Mouse (Mus musculus) A20 (cell line): ENCODE data around the gene Atox1.
A peak's percentile ranks its signal among the peaks of the same experiment; 100 is the strongest.

Experiments used
- DNase-seq: peaks from one replicate; pipeline ENCODE4 v3.0.0-alpha.2; 2011; ENCODE audit warnings: low read depth, low spot score

Gene Atox1

GRCm38 (mm10) chr11:55461019-55461645, at the start of gene Atox1:
Atox1 (minus strand) TSS chr11:55461239.
- DNase-seq: peak; percentile 99

- no peak for DNase-seq
Measured at GRCm38 (mm10) chr11:55505485-55505884, 44.4 kb upstream of the Atox1 start.

GRCm38 (mm10) chr11:55502886-55503285, 41.8 kb upstream of the Atox1 start:
- no peak for DNase-seq

DNA sequence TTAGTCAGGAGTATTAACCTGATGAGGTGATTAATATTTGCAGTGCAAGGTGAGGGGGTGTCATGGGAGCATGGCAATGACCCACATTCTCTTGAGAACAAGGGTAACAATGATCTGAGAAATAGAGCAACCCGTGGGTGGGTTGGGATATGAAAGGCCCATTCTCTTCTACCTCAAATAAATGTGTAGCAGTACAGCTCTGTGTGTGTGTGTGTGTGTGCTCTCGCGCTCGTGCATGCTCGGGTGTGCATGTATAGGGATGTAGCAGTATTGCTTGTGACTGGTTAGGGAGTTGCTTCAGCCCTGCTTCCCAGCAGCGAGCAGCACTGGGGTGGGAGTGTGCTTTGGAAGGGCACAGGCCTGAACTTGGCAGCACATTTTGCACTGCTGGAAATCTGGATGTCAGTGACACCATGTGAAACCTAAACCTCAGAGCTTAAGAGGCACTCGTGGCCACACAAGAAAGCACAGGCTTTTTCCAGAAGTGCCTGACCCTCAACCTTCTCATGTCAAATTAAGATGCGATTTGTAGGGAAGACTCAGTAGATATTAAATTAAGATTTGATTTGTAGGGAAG, 41.0 kb upstream of the Atox1 start:
- no peak for DNase-seq

- DNase-seq: peak; percentile 51
Measured at GRCm38 (mm10) chr11:55497885-55498284, 36.8 kb upstream of the Atox1 start.

DNA sequence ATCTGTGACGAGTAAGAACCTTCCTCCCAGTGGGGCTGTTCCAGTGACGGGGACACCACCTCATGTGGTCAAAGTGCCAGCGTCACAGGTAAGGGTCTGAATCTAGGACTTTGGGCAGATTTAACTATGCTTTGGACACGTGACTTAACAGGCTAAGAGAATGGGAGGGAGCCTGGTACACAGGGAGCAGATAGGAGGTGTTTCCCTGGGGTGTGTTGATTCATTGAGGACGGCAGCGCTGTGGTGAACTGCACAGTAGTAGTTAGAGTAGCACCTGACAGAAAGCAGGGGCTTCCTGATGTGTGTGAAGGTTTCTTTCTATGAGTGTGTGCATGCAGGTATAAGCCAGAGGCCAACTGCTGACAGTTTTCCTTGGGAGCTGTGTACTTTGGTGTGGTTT, 35.1 kb upstream of the Atox1 start:
- no peak for DNase-seq

DNA sequence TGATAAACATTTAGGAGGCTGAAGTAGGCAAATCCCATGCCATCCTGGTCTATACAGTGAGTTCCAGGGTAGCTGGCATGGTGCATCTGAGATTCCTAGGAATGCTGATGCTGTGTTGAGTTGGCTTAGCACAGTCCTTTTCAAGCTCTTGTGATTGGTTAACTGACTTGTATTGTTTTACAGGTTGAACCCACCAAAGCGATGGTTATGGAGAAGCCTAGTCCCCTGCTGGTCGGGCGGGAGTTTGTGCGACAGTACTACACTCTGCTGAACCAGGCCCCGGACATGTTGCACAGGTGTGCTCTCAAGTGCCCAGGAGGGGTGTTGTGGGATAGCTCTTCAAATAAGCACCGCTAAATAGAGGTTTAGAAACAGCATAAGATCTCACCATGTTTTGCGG, 24.4 kb upstream of the Atox1 start:
- DNase-seq: no peak

- DNase-seq: no peak
Measured at GRCm38 (mm10) chr11:55473219-55473618, 12.2 kb upstream of the Atox1 start.

DNA sequence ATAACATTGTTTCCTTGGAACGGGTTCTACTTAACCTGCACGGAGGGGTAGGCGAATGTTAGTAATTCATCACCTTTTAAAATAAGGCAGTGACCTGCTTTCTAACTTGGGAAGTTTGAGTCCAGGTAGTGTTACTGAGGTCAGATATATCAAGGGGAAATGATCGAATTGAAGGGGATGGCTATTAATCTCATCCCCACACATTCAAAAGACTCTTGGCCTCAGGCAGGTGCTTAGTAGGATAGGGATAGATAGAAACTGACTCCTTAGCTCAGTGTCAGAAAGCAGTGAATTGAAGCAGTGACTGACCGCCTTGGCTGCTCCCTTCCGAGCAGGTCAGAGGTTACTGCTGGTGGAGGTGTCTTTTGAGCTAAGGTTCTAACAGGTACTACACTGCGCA, 10.4 kb upstream of the Atox1 start:
- no peak for DNase-seq

DNA sequence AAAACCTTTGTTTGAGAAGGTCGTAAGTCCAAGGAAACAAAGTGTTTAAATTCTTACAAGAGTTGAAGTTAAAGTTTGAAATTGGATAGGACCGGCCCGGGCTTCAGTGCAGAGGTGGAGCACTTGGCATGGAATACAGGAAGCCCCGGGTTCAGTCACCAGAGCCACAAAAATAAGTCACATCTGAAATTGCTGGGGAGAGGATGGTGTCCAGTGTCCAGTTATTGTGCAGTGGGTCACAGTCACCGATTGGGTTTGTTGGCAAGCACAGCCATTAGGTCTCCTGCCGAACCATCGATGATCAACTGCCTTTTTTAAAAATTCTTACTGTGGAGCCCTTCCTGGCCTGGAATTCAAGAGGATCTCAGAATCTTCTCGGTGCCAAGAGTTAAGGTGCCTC, 9.7 kb upstream of the Atox1 start:
- no peak for DNase-seq

DNA sequence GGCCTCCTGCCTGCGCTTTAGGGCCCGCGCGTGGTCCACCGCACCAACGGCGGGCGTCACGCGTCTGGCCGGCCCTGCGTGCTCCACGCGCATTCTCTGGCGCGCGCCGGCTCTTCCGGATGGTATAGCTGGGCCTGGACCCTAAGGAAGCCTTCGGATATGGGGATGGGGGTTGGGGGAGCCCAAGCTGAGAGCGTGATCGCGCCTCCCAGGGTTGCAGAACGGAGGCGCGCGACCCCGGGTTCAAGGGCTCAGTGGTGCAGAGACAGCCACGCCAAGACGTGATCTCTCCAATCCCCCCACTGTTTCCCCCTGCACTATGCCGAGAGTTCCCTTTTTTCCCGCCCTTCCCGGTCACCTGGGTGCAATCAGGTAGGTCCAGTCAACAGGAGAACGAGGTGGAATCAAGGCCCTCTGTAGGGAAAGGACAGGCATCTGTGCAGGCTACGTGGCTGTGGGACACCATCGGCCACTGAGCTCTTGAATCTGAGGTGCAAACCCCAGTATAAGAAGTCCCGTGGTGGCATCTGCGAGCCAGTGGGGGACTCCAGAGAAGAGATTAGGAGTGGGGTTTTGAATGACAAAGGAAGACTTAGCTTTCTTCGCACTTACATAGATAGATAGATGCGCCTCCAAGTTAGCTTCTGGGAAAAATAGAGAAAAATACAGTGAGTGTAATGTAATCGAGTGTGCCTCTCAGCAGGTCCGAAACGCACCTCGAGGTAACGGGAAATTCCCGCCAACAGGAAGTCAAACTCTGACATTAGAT, 9.1 kb upstream of the Atox1 start:
- peak; percentile 73 for DNase-seq

DNA sequence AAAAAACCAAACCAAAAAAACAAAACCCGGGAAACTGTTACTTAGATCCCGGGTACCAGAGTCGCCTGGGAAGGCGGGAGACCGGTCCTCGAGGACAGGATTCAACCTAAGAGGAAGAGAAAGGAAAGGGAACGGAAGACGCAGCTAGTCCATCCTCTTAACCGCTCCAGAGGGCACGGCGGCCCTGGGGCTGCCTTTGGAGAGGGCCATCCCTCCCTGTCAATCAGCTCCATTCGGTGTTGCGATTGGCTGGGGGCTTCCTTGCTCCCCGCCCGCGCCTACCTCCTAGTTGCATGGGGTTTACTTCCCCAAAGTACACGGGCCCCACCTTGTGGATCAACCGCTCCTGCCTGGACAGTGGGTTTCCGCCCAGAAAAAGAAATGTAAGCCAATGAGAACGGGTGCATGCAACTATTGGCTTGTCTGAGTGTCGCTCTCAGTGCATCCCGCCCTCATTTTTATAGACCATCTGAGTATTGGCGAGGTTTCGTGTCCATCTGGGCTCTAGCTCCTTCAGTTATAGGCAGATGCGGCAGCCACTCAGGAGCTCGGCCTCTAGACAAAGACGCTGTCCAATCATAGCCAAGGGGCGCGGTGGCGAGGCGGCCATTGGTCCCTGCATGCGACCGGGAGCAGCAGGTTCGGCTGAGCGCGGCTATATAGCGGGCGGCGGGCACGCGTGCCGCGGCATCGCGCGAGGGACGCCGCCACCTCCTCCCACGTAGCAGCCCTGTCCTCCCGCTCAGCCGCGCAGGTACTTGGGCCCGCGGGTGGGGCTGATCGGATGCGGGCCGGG, 8.2 kb upstream of the Atox1 start, which contains the start of gene G3bp1:
G3bp1 (plus strand) TSS at position 638 of the 796 bp plus-strand sequence.
- peak; percentile 99 for DNase-seq

- DNase-seq: no peak
Measured at GRCm38 (mm10) chr11:55468611-55469047, 7.6 kb upstream of the Atox1 start.

DNA sequence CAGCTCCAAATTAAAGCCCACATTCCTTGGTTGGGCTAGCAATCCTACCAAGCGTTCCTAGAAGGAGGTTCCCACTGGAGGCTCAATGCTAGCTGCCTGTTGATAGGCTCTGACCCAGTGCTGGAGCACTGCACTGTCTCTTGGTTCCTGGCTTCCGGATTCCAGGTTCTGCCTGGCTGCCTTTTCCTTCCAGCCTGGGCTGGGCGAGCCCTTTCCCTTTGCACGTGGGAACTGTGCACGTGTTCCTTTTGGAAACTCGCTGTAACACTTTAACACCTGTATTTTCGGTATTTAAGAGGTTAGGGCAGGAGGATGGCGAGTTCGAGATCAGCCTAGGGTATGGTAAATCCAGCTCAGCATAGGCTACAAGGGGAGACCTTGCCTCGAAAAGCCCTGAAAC, 7.0 kb upstream of the Atox1 start:
- DNase-seq: no peak

- no peak for DNase-seq
Measured at GRCm38 (mm10) chr11:55465177-55465576, 4.1 kb upstream of the Atox1 start.

DNA sequence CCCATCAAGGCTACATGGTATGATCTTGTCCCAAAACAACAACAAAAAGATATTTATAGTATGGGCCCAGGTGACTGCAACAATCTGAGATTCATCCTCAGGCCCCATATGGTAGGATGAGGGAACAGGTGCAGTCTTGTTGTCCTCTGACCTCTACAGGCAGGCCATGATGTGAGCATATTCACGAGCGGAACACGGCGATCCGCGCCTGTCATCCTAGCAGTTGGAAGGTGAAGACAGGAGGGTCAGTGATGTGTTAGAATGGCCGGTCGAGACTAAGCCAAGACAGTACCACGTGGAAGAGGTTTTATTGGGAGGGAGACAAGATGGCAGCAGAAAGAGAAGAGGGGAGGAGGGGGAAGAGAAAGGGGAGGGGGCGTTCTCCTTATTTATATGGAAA, 3.7 kb upstream of the Atox1 start:
- DNase-seq: no peak

DNA sequence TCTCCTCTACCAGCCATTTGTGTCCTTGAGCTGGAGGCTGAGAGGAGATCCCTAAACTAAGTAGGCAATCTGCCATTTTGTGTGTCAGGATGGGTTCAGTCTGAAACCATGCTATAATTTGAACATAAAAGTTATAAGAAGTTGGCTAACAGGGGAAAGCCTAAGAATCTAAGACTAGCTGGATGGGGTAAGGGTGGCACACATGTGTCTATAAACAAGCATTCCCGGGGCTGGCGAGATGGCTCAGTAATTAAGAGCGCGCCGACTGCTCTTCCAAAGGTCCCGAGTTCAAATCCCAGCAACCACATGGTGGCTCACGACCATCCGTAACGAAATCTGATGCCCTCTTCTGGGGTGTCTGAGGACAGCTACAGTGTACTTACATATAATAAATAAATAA, 1.1 kb upstream of the Atox1 start:
- DNase-seq: no peak

GRCm38 (mm10) chr11:55460559-55461018, 450 bp downstream of the Atox1 start:
- no peak for DNase-seq

GRCm38 (mm10) chr11:55459850-55460558, 1.0 kb downstream of the Atox1 start:
- DNase-seq: no peak

- no peak for DNase-seq
Measured at GRCm38 (mm10) chr11:55458501-55458900, 2.5 kb downstream of the Atox1 start.

DNA sequence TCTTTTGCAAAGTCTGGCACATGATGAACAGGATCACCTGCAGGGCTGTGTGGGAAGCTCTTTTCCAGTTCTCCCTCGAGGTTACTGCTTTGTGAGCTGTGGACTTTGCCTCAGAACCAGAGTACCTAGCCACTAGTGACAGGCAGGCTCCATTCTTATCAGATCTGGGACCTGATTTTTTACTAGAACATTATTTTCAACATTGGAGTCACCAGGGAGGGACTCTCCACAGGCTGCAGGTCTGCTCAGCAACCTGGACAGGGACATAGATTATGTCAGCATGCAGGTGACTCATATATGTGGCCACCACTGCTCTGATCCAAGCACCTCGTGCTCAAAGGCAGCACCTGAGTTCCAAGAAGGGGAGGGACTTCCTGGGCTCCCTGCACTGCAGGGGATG, 5.9 kb downstream of the Atox1 start:
- no peak for DNase-seq
